Mouse (Mus musculus) natural killer cell, adult 2 months (primary cell): ENCODE results near the gene Rbks.

Experiments used
- DNase-seq, 2 experiments: peaks; one replicate each; pipeline ENCODE4 v3.0.0; 2022; ENCODE audit warnings: low spot score in 2 of 2

The Rbks gene

DNA sequence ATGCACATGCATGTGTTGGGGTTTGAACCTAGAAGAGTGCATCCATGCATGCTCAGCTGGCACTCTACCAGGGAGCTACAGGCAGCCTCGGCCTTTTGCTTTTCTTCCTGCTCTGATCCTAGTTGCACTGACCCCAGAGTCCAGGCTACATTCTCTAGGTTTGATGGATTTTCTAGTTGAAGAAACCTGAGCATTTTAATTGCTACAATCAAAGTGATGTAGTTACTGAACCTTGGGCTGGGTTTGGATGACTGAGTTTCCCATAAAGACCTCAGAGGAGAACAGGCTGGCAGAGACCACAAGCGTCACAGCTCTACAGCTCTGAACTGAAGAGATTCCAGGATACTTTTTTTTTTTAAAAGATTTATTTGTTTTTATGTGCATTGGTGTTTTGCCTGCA is 114.2 kb downstream of the Rbks start:
- DNase-seq, result no peak

- DNase-seq, result no peak
Observed at GRCm38 (mm10) chr5:31581932-31582331, 115.5 kb downstream of the Rbks start.

- no peak for DNase-seq
Observed at GRCm38 (mm10) chr5:31581263-31581662, 116.2 kb downstream of the Rbks start.

- DNase-seq, result peak; percentile 81 to 87
Observed at GRCm38 (mm10) chr5:31576539-31576975, 120.9 kb downstream of the Rbks start.
